Comparison of ENCODE assay signal across 40 mouse cellular contexts in genomic region chr15:98573293-98573692, GRCm38 (mm10). TPM values are rescaled to one million over a fixed set of nuclear protein-coding genes. Genes with fewer than 3 reads are reported as not detected.
"Had no signal": no experiment of that assay in that cellular context is flagged by ENCODE, and none has a peak within 500 bp of the region (broad histone marks: within the 10 kb centered on the region; RNA-seq: fewer than 3 reads in every experiment).

No protein-coding gene starts in this region.

- H3K4me3 ChIP-seq: limb, embryonic 10.5 days; limb, embryonic 12.5 days; limb, embryonic 13.5 days; limb, embryonic 15.5 days; liver, embryonic 12.5 days; liver, embryonic 13.5 days; liver, embryonic 15.5 days; lung, embryonic 15.5 days; megakaryocyte, embryonic 14.5 days; midbrain, embryonic 10.5 days; midbrain, embryonic 12.5 days; midbrain, embryonic 13.5 days; midbrain, embryonic 15.5 days; myocyte had no signal

- H3K36me3 ChIP-seq: limb, embryonic 12.5 days; limb, embryonic 13.5 days; limb, embryonic 15.5 days; liver, embryonic 12.5 days; liver, embryonic 13.5 days; liver, embryonic 15.5 days; lung, embryonic 15.5 days; midbrain, embryonic 10.5 days; midbrain, embryonic 12.5 days; midbrain, embryonic 13.5 days; midbrain, embryonic 15.5 days had no signal

- DNase-seq: left cerebral cortex, postnatal 4 days; liver; liver, embryonic 13.5 days; liver, postnatal 0 days; lung, adult 18-20 months; lung, adult 2 months; lung, embryonic 14.5 days; lung, postnatal 10 days; lung, postnatal 14 days; lung, postnatal 36 days; lung, postnatal 4 days; midbrain, embryonic 14.5 days had no signal

- H3K9me3 ChIP-seq: limb, embryonic 10.5 days; limb, embryonic 12.5 days; limb, embryonic 13.5 days; limb, embryonic 15.5 days; liver, embryonic 12.5 days; liver, embryonic 13.5 days; liver, embryonic 15.5 days; lung, embryonic 15.5 days; megakaryocyte, embryonic 14.5 days; midbrain, embryonic 10.5 days; midbrain, embryonic 12.5 days; midbrain, embryonic 13.5 days; midbrain, embryonic 15.5 days had no signal

- H3K27ac ChIP-seq: limb, embryonic 10.5 days; limb, embryonic 12.5 days; limb, embryonic 13.5 days; limb, embryonic 15.5 days; liver, embryonic 12.5 days; liver, embryonic 13.5 days; liver, embryonic 14.5 days; liver, embryonic 15.5 days; lung, embryonic 15.5 days; macrophage; midbrain, embryonic 10.5 days; midbrain, embryonic 12.5 days; midbrain, embryonic 13.5 days; midbrain, embryonic 15.5 days had no signal

- H3K27me3 ChIP-seq: limb, embryonic 12.5 days; limb, embryonic 13.5 days; limb, embryonic 15.5 days; liver, embryonic 12.5 days; lung, embryonic 15.5 days; midbrain, embryonic 12.5 days; midbrain, embryonic 13.5 days had no signal

RNA-seq across cellular contexts. Expression of gene 4930415O20Rik, which starts 2.5 kb away (rescaled TPM):
- total RNA-seq: left cerebral cortex, adult 8-10 months; left cerebral cortex, postnatal 10 days; left cerebral cortex, postnatal 14 days; left cerebral cortex, postnatal 25 days; left cerebral cortex, postnatal 36 days; left cerebral cortex, postnatal 4 days; liver, adult 2 months; megakaryocyte progenitor cell, adult 5-6 weeks; megakaryocyte, adult 5-6 weeks; megakaryocyte-erythroid progenitor cell, adult 5-6 weeks; monocyte, adult 5-6 weeks had no signal
- polyA plus RNA-seq: limb, embryonic 13.5 days; limb, embryonic 15.5 days; liver, adult 2 months; liver, embryonic 12.5 days; liver, embryonic 13.5 days; liver, embryonic 14.5 days; liver, embryonic 15.5 days; liver, embryonic 16.5 days; liver, postnatal 0 days; lung, adult 2 months; lung, embryonic 14.5 days; lung, embryonic 15.5 days; lung, embryonic 16.5 days; macrophage; midbrain, embryonic 10.5 days; midbrain, embryonic 12.5 days; midbrain, embryonic 13.5 days; midbrain, embryonic 14.5 days; midbrain, embryonic 16.5 days had no signal

RNA-seq across cellular contexts. Expression of gene Adcy6, which starts 36.6 kb away (rescaled TPM):
- total RNA-seq: monocyte, adult 5-6 weeks had no signal

RNA-seq across cellular contexts. Expression of gene Cacnb3, which starts 57.3 kb away (rescaled TPM):
- total RNA-seq: megakaryocyte progenitor cell, adult 5-6 weeks; megakaryocyte-erythroid progenitor cell, adult 5-6 weeks had no signal
